Mouse (Mus musculus) stomach, postnatal 0 days (tissue): ENCODE data around the gene Plcb1.

Experiments
- CTCF ChIP-seq: IDR thresholded peaks from 2 replicates; pipeline ENCODE4 v1.5.1; 2016; ENCODE audit warnings: antibody characterized with exemption, low read depth, mild to moderate bottlenecking, moderate library complexity
- EP300 ChIP-seq: optimal IDR thresholded peaks from 2 replicates; pipeline ENCODE3; 2016; ENCODE audit warnings: antibody characterized with exemption

DNA sequence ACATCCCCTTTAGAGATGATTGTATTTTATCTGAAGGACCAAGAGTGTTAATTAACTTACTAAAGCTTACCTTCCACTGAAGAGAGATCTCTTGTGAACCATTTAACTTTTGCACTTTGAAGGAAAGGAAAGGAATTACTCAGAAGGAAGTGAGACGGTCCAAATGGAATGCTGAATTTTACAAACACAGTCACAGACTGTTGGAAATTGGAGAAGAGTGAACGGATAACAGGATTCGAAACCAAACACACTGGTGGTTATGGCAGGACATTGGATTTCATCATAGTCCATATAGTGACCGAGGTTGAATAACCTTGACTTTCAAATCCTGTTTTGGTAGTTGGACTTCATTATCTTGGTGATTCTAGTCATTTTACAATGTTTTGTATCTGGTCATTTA lies 688.2 kb downstream of the Plcb1 start:
- TF ChIP-seq CTCF (no peak), EP300 (no peak)
